Mouse (Mus musculus) embryonic fibroblast, embryonic 13.5 days (primary cell): Measurements from ENCODE around the gene Gatb.

ENCODE experiments used
- CTCF ChIP-seq: IDR thresholded peaks from 2 replicates; pipeline ENCODE4 v1.5.1; 2011; ENCODE audit warnings: mild to moderate bottlenecking, control low read depth, low read length, moderate library complexity, borderline replicate concordance; ENCODE audit not compliant: insufficient read depth
- POLR2A ChIP-seq: IDR thresholded peaks from 2 replicates; pipeline ENCODE4 v1.6.1; 2011; ENCODE audit warnings: low read depth, mild to moderate bottlenecking, control low read depth, low read length, moderate library complexity

GRCm38 (mm10) chr3:85530601-85531161, 43.2 kb upstream of the Gatb start:
- no peak for TF ChIP-seq CTCF
- TF ChIP-seq POLR2A, result no peak
